Mouse (Mus musculus) MEL (cell line): Measurements from ENCODE around the gene Ifi205.
"Not testable (repeated sequence)": the region's sequence is repeated elsewhere in the genome, so short reads cannot be mapped to it uniquely, and the experiment has no call there.

Experiments
- EP300 ChIP-seq, 2 experiments: IDR thresholded peaks; 2 replicates each; pipeline ENCODE4 v1.6.1; 2011; ENCODE audit warnings: improper control_type of control experiment in 2 of 2, low read length in 2 of 2, low read depth in 1 of 2, mild to moderate bottlenecking in 1 of 2
- ETS1 ChIP-seq: IDR thresholded peaks from 2 replicates; pipeline ENCODE4 v1.6.1; 2012; ENCODE audit warnings: low read depth, mild to moderate bottlenecking, inconsistent platforms, low read length, improper control_type of control experiment, moderate library complexity
- HCFC1 ChIP-seq: IDR thresholded peaks from 2 replicates; pipeline ENCODE4 v1.6.1; 2012; ENCODE audit warnings: low read depth, mild to moderate bottlenecking, inconsistent platforms, low read length, improper control_type of control experiment, moderate library complexity
- TCF12 ChIP-seq: IDR thresholded peaks from 2 replicates; pipeline ENCODE4 v1.6.1; 2014; ENCODE audit warnings: low read depth, mild to moderate bottlenecking, inconsistent platforms, low read length, improper control_type of control experiment, moderate library complexity

GRCm38 (mm10) chr1:174049357-174049756 is 17.7 kb upstream of the Ifi205 start:
- TF ChIP-seq ETS1; HCFC1; EP300 (IDR thresholded peaks at IDR 0.05; ENCODE audit: low read depth in 1 of 2, low read length in 2 of 2); TCF12: not testable (repeated sequence)
